Comparison of ENCODE assay signal across 15 mouse cellular contexts in genomic region chrX:160990276-160990675, GRCm38 (mm10).
"Had no signal": no experiment of that assay in that cellular context is flagged by ENCODE, and none has a peak within 500 bp of the region (broad histone marks: within the 10 kb centered on the region; RNA-seq: fewer than 3 reads in every experiment).

No protein-coding gene starts in this region.

- H3K27me3 ChIP-seq: liver, embryonic 13.5 days had no signal

- H3K36me3 ChIP-seq: kidney, embryonic 15.5 days; limb, embryonic 10.5 days; limb, embryonic 13.5 days; liver, embryonic 13.5 days had no signal

- H3K9ac ChIP-seq: kidney, embryonic 15.5 days; limb, embryonic 13.5 days; liver, embryonic 13.5 days had no signal

- DNase-seq: kidney, adult 2 months; kidney, postnatal 10 days; kidney, postnatal 36 days; layer of hippocampus, postnatal 36 days; liver; liver, embryonic 13.5 days; midbrain, embryonic 14.5 days; thymus, adult 2 months; thymus, postnatal 14 days; thymus, postnatal 4 days had no signal

- ATAC-seq: intestine, postnatal 0 days had no signal

- H3K4me3 ChIP-seq: kidney, embryonic 15.5 days; limb, embryonic 10.5 days; limb, embryonic 13.5 days; liver, embryonic 13.5 days had no signal

- H3K27ac ChIP-seq: kidney, embryonic 15.5 days; limb, embryonic 10.5 days; limb, embryonic 13.5 days; liver, embryonic 13.5 days had no signal

- H3K9me3 ChIP-seq: kidney, embryonic 15.5 days; limb, embryonic 10.5 days; limb, embryonic 13.5 days; liver, embryonic 13.5 days had no signal

- H3K4me1 ChIP-seq: limb, embryonic 10.5 days; limb, embryonic 13.5 days; liver, embryonic 13.5 days had no signal

- H3K4me2 ChIP-seq: kidney, embryonic 15.5 days; limb, embryonic 13.5 days; liver, embryonic 13.5 days; midbrain, embryonic 11.5 days had no signal
